Comparison of ENCODE assay signal across 13 mouse cellular contexts in genomic region chr7:140953133-140953532, GRCm38 (mm10). TPM values are rescaled to one million over a fixed set of nuclear protein-coding genes. Genes with fewer than 3 reads are reported as not detected.
DNase-seq lines count a peak whose midpoint lies in the region; ATAC-seq and TF ChIP-seq lines count a peak whose summit lies in the region.
"Had no signal": no experiment of that assay in that cellular context is flagged by ENCODE, and none has a peak within 500 bp of the region (broad histone marks: within the 10 kb centered on the region; RNA-seq: fewer than 3 reads in every experiment).

No protein-coding gene starts in this region.

- no peak for TF ChIP-seq EP300 in heart, adult 2 months (IDR thresholded peaks at IDR 0.05; ENCODE audit: insufficient read depth, low read depth, low read length)

- H3K36me3 ChIP-seq in heart, adult 2 months (ENCODE audit: control insufficient read depth, insufficient read depth, low read length): no peaks in the 10 kb centered on the region; the same call in 1 of the 2 replicates
- no peaks in the 10 kb centered on the region; the same call in 1 of the 2 replicates for H3K36me3 ChIP-seq in heart, embryonic 15.5 days
- H3K36me3 ChIP-seq in myocyte (ENCODE audit: control insufficient read depth, insufficient read depth): peaks cover 7% of the 10 kb centered on the region
- H3K36me3 ChIP-seq: hindbrain, embryonic 12.5 days had no signal

- no peak overlapping the region for H3ac ChIP-seq in myocyte (ENCODE audit: control insufficient read depth, insufficient read length)

- no peaks in the 10 kb centered on the region for H3K27me3 ChIP-seq in heart, adult 2 months (ENCODE audit: control insufficient read depth, insufficient read depth, low read length)
- H3K27me3 ChIP-seq in heart, embryonic 15.5 days: peaks cover 3% of the 10 kb centered on the region
- no peaks in the 10 kb centered on the region for H3K27me3 ChIP-seq in myocyte (ENCODE audit: control insufficient read depth, insufficient read depth, insufficient read length)

- peak overlapping the region; percentile 66 for H3K4me2 ChIP-seq in heart, embryonic 15.5 days
- peak overlapping the region; percentile 76 for H3K4me2 ChIP-seq in myocyte (ENCODE audit: low read depth)

- WGBS in heart, adult 2 months: 40% methylated on average over 11 of the region's 11 CpGs
- WGBS in lung, adult 2 months: 39% methylated on average over 11 of the region's 11 CpGs
- 71% methylated on average over 11 of the region's 11 CpGs for WGBS in heart, embryonic 15.5 days

- no peaks in the 10 kb centered on the region for H3K9me3 ChIP-seq in heart, embryonic 15.5 days (replicated peaks)
- H3K9me3 ChIP-seq: hindbrain, embryonic 12.5 days had no signal

- TF ChIP-seq POLR2A in heart, adult 2 months (IDR thresholded peaks at IDR 0.05; ENCODE audit: insufficient read depth, low read depth, low read length): no peak
- TF ChIP-seq POLR2A in lung, adult 2 months (IDR thresholded peaks at IDR 0.05; ENCODE audit: borderline replicate concordance, extremely low read depth, low read depth, low read length): no peak
- TF ChIP-seq POLR2A in myocyte (IDR thresholded peaks at IDR 0.05; ENCODE audit: insufficient read length, low read depth): no peak

- no peak for ATAC-seq in heart, embryonic 15.5 days (replicated peaks; ENCODE audit: insufficient number of reproducible peaks, insufficient read depth, low FRiP score, low read depth)

- peaks cover 42% of the 10 kb centered on the region for H3K4me1 ChIP-seq in heart, adult 2 months (ENCODE audit: control insufficient read depth, insufficient read depth, low read length)
- H3K4me1 ChIP-seq in lung, adult 2 months (ENCODE audit: control insufficient read depth, insufficient read depth, low read length): peaks cover 40% of the 10 kb centered on the region
- H3K4me1 ChIP-seq in heart, embryonic 15.5 days (replicated peaks): peaks cover 61% of the 10 kb centered on the region

- TF ChIP-seq CTCF in heart, adult 2 months (IDR thresholded peaks at IDR 0.05): no peak
- TF ChIP-seq CTCF in lung, adult 2 months (IDR thresholded peaks at IDR 0.05; ENCODE audit: insufficient read depth, low read length): no peak

- H3K4me3 ChIP-seq in heart, adult 2 months: peak overlapping the region; percentile 69
- peak overlapping the region; percentile 6 for H3K4me3 ChIP-seq in lung, adult 2 months (replicated peaks; ENCODE audit: extremely low read depth, low read depth, low read length)
- peak overlapping the region; percentile 8; the same call in 1 of the 2 replicates for H3K4me3 ChIP-seq in heart, embryonic 15.5 days
- no peak overlapping the region for H3K4me3 ChIP-seq in myocyte
- H3K4me3 ChIP-seq: hindbrain, embryonic 12.5 days had no signal

- DNase-seq in heart, adult 2 months: peak in 1 of 2 experiments; percentile 38
- no peak for DNase-seq in heart, postnatal 36 days
- DNase-seq in lung, adult 2 months: no peak
- no peak for DNase-seq in lung, postnatal 4 days
- DNase-seq in left cerebral cortex, postnatal 10 days (ENCODE audit: extremely low spot score in 1 of 2, low spot score in 2 of 2): no peak
- no peak for DNase-seq in left cerebral cortex, adult 9 months (ENCODE audit: low spot score in 2 of 2)
- DNase-seq: adrenal gland, postnatal 36 days; cerebellum, postnatal 10 days; retina, postnatal 1 day had no signal

- intact Hi-C loops in heart, adult 2 months (cut with DNase I): loop anchor here (1.0 kb wide), 1 partner anchor 11 kb away; no protein-coding TSS in a partner anchor
- intact Hi-C loops in heart, postnatal 36 days (cut with DNase I): no loop called here
- intact Hi-C loops in left cerebral cortex, postnatal 10 days (cut with DNase I): no loop called here

- peak overlapping the region; percentile 95 for H3K27ac ChIP-seq in heart, adult 2 months
- no peak overlapping the region for H3K27ac ChIP-seq in heart, embryonic 15.5 days
- H3K27ac ChIP-seq: hindbrain, embryonic 12.5 days had no signal

- peak overlapping the region; percentile 13 for H3K9ac ChIP-seq in heart, adult 2 months (ENCODE audit: low read depth, low read length)
- H3K9ac ChIP-seq in heart, embryonic 15.5 days: no peak overlapping the region
- H3K9ac ChIP-seq: hindbrain, embryonic 12.5 days had no signal

- 0 out of 2 replicates have a peak, but pooled peaks cover 2% of the 10 kb centered on the region for H3K79me2 ChIP-seq in heart, adult 2 months (replicated peaks; ENCODE audit: control insufficient read depth, insufficient read depth, low read length)
- peaks cover 35% of the 10 kb centered on the region for H3K79me2 ChIP-seq in myocyte (ENCODE audit: control insufficient read depth, insufficient read depth)

TF ChIP-seq in myocyte, 11 proteins besides CTCF, POLR2A, EP300 and RAD21:
- TF ChIP-seq MYOD1 (IDR thresholded peaks at IDR 0.05; ENCODE audit: control insufficient read depth in 1 of 3, insufficient read length in 2 of 3, low read depth in 2 of 3) (no peak), E2F4 (IDR thresholded peaks at IDR 0.05; ENCODE audit: insufficient read depth) (no peak), TCF12 (IDR thresholded peaks at IDR 0.05; ENCODE audit: insufficient read depth, poor library complexity, severe bottlenecking) (no peak), REST (IDR thresholded peaks at IDR 0.05; ENCODE audit: insufficient read depth, insufficient read length) (no peak), MAX (IDR thresholded peaks at IDR 0.05; ENCODE audit: low read depth) (no peak), POLR2AphosphoS2 (IDR thresholded peaks at IDR 0.05; ENCODE audit: insufficient read length, low read depth) (no peak), SRF (IDR thresholded peaks at IDR 0.05; ENCODE audit: control insufficient read depth, insufficient read length, low read depth) (no peak), MYOG (IDR thresholded peaks at IDR 0.05; ENCODE audit: control insufficient read depth in 1 of 3, insufficient read depth in 1 of 3, insufficient read length in 2 of 3, low read depth in 2 of 3) (no peak), TCF3 (IDR thresholded peaks at IDR 0.05; ENCODE audit: insufficient read length, low read depth) (no peak), CEBPB (IDR thresholded peaks at IDR 0.05; ENCODE audit: insufficient read depth, poor library complexity, severe bottlenecking) (no peak), USF1 (IDR thresholded peaks at IDR 0.05; ENCODE audit: low read depth) (no peak)

RNA-seq across cellular contexts. Expression of gene Gm45717, which starts 2.6 kb away (rescaled TPM):
- not detected for total RNA-seq in heart, adult 2 months (2021)
- polyA plus RNA-seq in heart, adult 2 months (2012; rRNA removed): not detected in 2 replicates
- under 1 TPM in 1 of 2 experiments, not detected in 1; 0.76 TPM for total RNA-seq in heart, postnatal 36 days (2021)
- 0.63 TPM in 1 of 2 replicates, not detected in the other for polyA plus RNA-seq in lung, adult 2 months (2012; rRNA removed)
- polyA plus RNA-seq in heart, embryonic 15.5 days (2015; fragmentation: Nextera tagmentation; extraction: Ambion mirVana): not detected in 2 replicates
- polyA plus RNA-seq in myocyte (2012; fragmentation: generic; extraction: Trizol): 0.12 TPM
- total RNA-seq in left cerebral cortex, postnatal 10 days (2021): not detected
- total RNA-seq: adrenal gland, postnatal 36 days had no signal
- polyA plus RNA-seq: C2C12 had no signal

RNA-seq across cellular contexts. Expression of gene Ifitm2, which starts 2.7 kb away (rescaled TPM):
- 100 to 1,000 TPM; 107 to 113 TPM for total RNA-seq in heart, adult 2 months (2021)
- polyA plus RNA-seq in heart, adult 2 months (2012; rRNA removed): 368 and 425 TPM in 2 replicates
- total RNA-seq in heart, postnatal 36 days (2021): 100 to 1,000 TPM; 111 to 112 TPM
- polyA plus RNA-seq in lung, adult 2 months (2012; rRNA removed): 1,180 and 1,190 TPM in 2 replicates
- polyA plus RNA-seq in heart, embryonic 15.5 days (2015; fragmentation: Nextera tagmentation; extraction: Ambion mirVana): 459 and 624 TPM in 2 replicates
- polyA plus RNA-seq in myocyte (2012; fragmentation: generic; extraction: Trizol): 493 TPM
- 10 to 100 TPM; 18.0 to 20.0 TPM for total RNA-seq in left cerebral cortex, postnatal 10 days (2021)

RNA-seq across cellular contexts. Expression of gene Ifitm5, which starts 3.0 kb away (rescaled TPM):
- under 1 TPM; 0.32 to 0.34 TPM for total RNA-seq in heart, adult 2 months (2021)
- 1.1 and 2.0 TPM in 2 replicates for polyA plus RNA-seq in heart, adult 2 months (2012; rRNA removed)
- total RNA-seq in heart, postnatal 36 days (2021): under 1 TPM in 1 of 2 experiments, not detected in 1; 0.42 TPM
- 3.2 and 5.2 TPM in 2 replicates for polyA plus RNA-seq in lung, adult 2 months (2012; rRNA removed)
- polyA plus RNA-seq in heart, embryonic 15.5 days (2015; fragmentation: Nextera tagmentation; extraction: Ambion mirVana): 1.6 and 2.5 TPM in 2 replicates
- 0.47 TPM for polyA plus RNA-seq in myocyte (2012; fragmentation: generic; extraction: Trizol)
- total RNA-seq in left cerebral cortex, postnatal 10 days (2021): not detected

RNA-seq across cellular contexts. Expression of gene Pgghg, which starts 11.9 kb away (rescaled TPM):
- 1 to 10 TPM; 4.0 to 5.8 TPM for total RNA-seq in heart, adult 2 months (2021)
- 13.0 and 14.1 TPM in 2 replicates for polyA plus RNA-seq in heart, adult 2 months (2012; rRNA removed)
- 1 to 10 TPM; 4.4 to 4.9 TPM for total RNA-seq in heart, postnatal 36 days (2021)
- polyA plus RNA-seq in lung, adult 2 months (2012; rRNA removed): 38.1 and 39.3 TPM in 2 replicates
- polyA plus RNA-seq in heart, embryonic 15.5 days (2015; fragmentation: Nextera tagmentation; extraction: Ambion mirVana): 9.3 and 15.5 TPM in 2 replicates
- polyA plus RNA-seq in myocyte (2012; fragmentation: generic; extraction: Trizol): 11.6 TPM
- 1 to 10 TPM; 2.4 to 3.9 TPM for total RNA-seq in left cerebral cortex, postnatal 10 days (2021)

RNA-seq across cellular contexts. Expression of gene Ifitm1, which starts 13.9 kb away (rescaled TPM):
- 1 to 10 TPM; 6.1 to 7.7 TPM for total RNA-seq in heart, adult 2 months (2021)
- polyA plus RNA-seq in heart, adult 2 months (2012; rRNA removed): 16.1 and 52.2 TPM in 2 replicates
- total RNA-seq in heart, postnatal 36 days (2021): 1 to 10 TPM; 3.4 to 4.1 TPM
- polyA plus RNA-seq in lung, adult 2 months (2012; rRNA removed): 227 and 261 TPM in 2 replicates
- polyA plus RNA-seq in heart, embryonic 15.5 days (2015; fragmentation: Nextera tagmentation; extraction: Ambion mirVana): 11.7 and 49.8 TPM in 2 replicates
- 19.9 TPM for polyA plus RNA-seq in myocyte (2012; fragmentation: generic; extraction: Trizol)
- 1 to 10 TPM; 3.2 to 3.3 TPM for total RNA-seq in left cerebral cortex, postnatal 10 days (2021)
